Mouse (Mus musculus) intestine, embryonic 15.5 days (tissue): ENCODE results near the gene Olfr625-ps1. TPM values are rescaled to one million over a fixed set of nuclear protein-coding genes. Genes with fewer than 3 reads are reported as not detected.
A peak's percentile ranks its signal among the peaks of the same experiment; 100 is the strongest.
"Not testable (repeated sequence)": the region's sequence is repeated elsewhere in the genome, so short reads cannot be mapped to it uniquely, and the experiment has no call there.

ENCODE experiments used
- ATAC-seq: fragments of 200-750 bp; cut with Nextera tagmentation; 2 replicates; pipeline ENCODE4 v1.8.0; 2017; ENCODE audit warnings: moderate TSS enrichment, moderate library complexity
- H3K27ac ChIP-seq: fragments of 300-500 bp; sonication (generic); 2 replicates; pipeline ENCODE4 v1.5.1; 2015; ENCODE audit warnings: mild to moderate bottlenecking, inconsistent platforms
- H3K27me3 ChIP-seq: fragments of 300-500 bp; sonication (generic); replicated peaks from 2 replicates; pipeline ENCODE4 v1.6.1; 2015; ENCODE audit warnings: inconsistent platforms
- H3K36me3 ChIP-seq: fragments of 300-500 bp; sonication (generic); 2 replicates; pipeline ENCODE4 v1.6.1; 2015; ENCODE audit warnings: inconsistent platforms
- H3K4me1 ChIP-seq: fragments of 300-500 bp; sonication (generic); replicated peaks from 2 replicates; pipeline ENCODE4 v1.6.1; 2015; ENCODE audit warnings: inconsistent platforms
- H3K4me2 ChIP-seq: fragments of 300-500 bp; sonication (generic); replicated peaks from 2 replicates; pipeline ENCODE4 v1.6.1; 2015; ENCODE audit warnings: mild to moderate bottlenecking, inconsistent platforms
- H3K4me3 ChIP-seq: fragments of 300-500 bp; sonication (generic); replicated peaks from 2 replicates; pipeline ENCODE4 v1.5.1; 2015; ENCODE audit warnings: inconsistent platforms
- H3K9ac ChIP-seq: fragments of 300-500 bp; sonication (generic); 2 replicates; pipeline ENCODE4 v1.6.1; 2015; ENCODE audit warnings: inconsistent platforms
- H3K9me3 ChIP-seq: fragments of 300-500 bp; sonication (generic); 2 replicates; pipeline ENCODE4 v1.6.1; 2016; ENCODE audit warnings: inconsistent platforms
- WGBS: fragments of 180-500 bp; shearing (Covaris S2); methylation state at CpG from one replicate; pipeline ENCODE4 v1.1.7; 2015; 5-methylcytosine and 5-hydroxymethylcytosine counted together
- polyA plus RNA-seq: library from polyadenylated mRNA; unstranded; fragments of >200 nt; fragmentation: Nextera tagmentation; extraction: Ambion mirVana; gene quantifications from 2 replicates; pipeline ENCODE4 v1.2.1, GENCODE M21; 2015

The Olfr625-ps1 gene
- not detected in 2 replicates for polyA plus RNA-seq

- Histone ChIP-seq H3K27ac (no peak within 1 kb of the TSS), H3K4me1 (no peaks in the 10 kb centered on the region), H3K27me3 (no peaks in the 10 kb centered on the region), H3K9me3 (no peaks in the 10 kb centered on the region), H3K9ac (no peak within 1 kb of the TSS), H3K4me3 (no peak within 1 kb of the TSS), H3K4me2 (no peak within 1 kb of the TSS), H3K36me3 (no peaks in the 10 kb centered on the region)
- ATAC-seq = no peak
Measured at GRCm38 (mm10) chr7:103682420-103682819, at the start of gene Olfr625-ps1. Gene Olfr625-ps1, plus strand, starts transcription at chr7:103682720.

GRCm38 (mm10) chr7:103636795-103637194, 45.7 kb upstream of the Olfr625-ps1 start:
- no peak overlapping the region for H3K27ac ChIP-seq
- H3K27me3 ChIP-seq = no peaks in the 10 kb centered on the region
- H3K4me3 ChIP-seq = no peak overlapping the region
- H3K4me2 ChIP-seq = no peak overlapping the region
- no peaks in the 10 kb centered on the region for H3K36me3 ChIP-seq
- no peaks in the 10 kb centered on the region for H3K9me3 ChIP-seq
- no peak overlapping the region for H3K9ac ChIP-seq
- ATAC-seq = peak; percentile 49
- no peaks in the 10 kb centered on the region for H3K4me1 ChIP-seq

GRCm38 (mm10) chr7:103642602-103643001, 39.9 kb upstream of the Olfr625-ps1 start, which contains the start of gene Olfr622:
Gene Olfr622, minus strand, starts transcription at chr7:103642702.
- Histone ChIP-seq H3K36me3 (no peaks in the 10 kb centered on the region), H3K9ac (no peak within 1 kb of the TSS), H3K27ac (no peak within 1 kb of the TSS), H3K9me3 (no peaks in the 10 kb centered on the region), H3K4me3 (no peak within 1 kb of the TSS), H3K4me1 (no peaks in the 10 kb centered on the region), H3K27me3 (no peaks in the 10 kb centered on the region), H3K4me2 (no peak within 1 kb of the TSS)
- ATAC-seq = no peak
- WGBS = 78% methylated on average over 1 of the region's 1 CpGs

- 0 out of 2 replicates have a peak, but pooled peaks have one; percentile 47 for ATAC-seq
- no peaks in the 10 kb centered on the region for H3K27me3 ChIP-seq
Measured at GRCm38 (mm10) chr7:103644070-103644469, 38.5 kb upstream of the Olfr625-ps1 start.

GRCm38 (mm10) chr7:103663598-103663997, 18.9 kb upstream of the Olfr625-ps1 start, which contains the start of gene Olfr623:
Gene Olfr623, minus strand, starts transcription at chr7:103663698.
- Histone ChIP-seq H3K4me2 (no peak within 1 kb of the TSS), H3K4me3 (no peak within 1 kb of the TSS), H3K9me3 (no peaks in the 10 kb centered on the region), H3K9ac (no peak within 1 kb of the TSS), H3K27me3 (no peaks in the 10 kb centered on the region), H3K27ac (no peak within 1 kb of the TSS), H3K36me3 (no peaks in the 10 kb centered on the region), H3K4me1 (no peaks in the 10 kb centered on the region)
- ATAC-seq = no peak

More at GRCm38 (mm10) chr7:103644070-103644469, 38.5 kb upstream of the Olfr625-ps1 start:
- H3K4me2 ChIP-seq = no peak overlapping the region
- no peaks in the 10 kb centered on the region for H3K36me3 ChIP-seq
- no peak overlapping the region for H3K4me3 ChIP-seq
- H3K9ac ChIP-seq = no peak overlapping the region
- WGBS = 59% methylated on average over 4 of the region's 4 CpGs
- H3K4me1 ChIP-seq = no peaks in the 10 kb centered on the region
- H3K27ac ChIP-seq = no peak overlapping the region
- H3K9me3 ChIP-seq = no peaks in the 10 kb centered on the region

GRCm38 (mm10) chr7:103671091-103671490, 11.4 kb upstream of the Olfr625-ps1 start, which contains the start of gene Olfr624:
Gene Olfr624, minus strand, starts transcription at chr7:103671191.
- 85% methylated on average over 2 of the region's 2 CpGs for whole genome bisulfite sequencing
- no peaks in the 10 kb centered on the region for H3K27me3 ChIP-seq
- H3K4me3 ChIP-seq = no peak within 1 kb of the TSS

GRCm38 (mm10) chr7:103699469-103699868, 16.9 kb downstream of the Olfr625-ps1 start:
- Histone ChIP-seq H3K27me3 (no peaks in the 10 kb centered on the region), H3K9me3 (no peaks in the 10 kb centered on the region), H3K27ac (no peak overlapping the region), H3K4me3 (no peak overlapping the region), H3K9ac (no peak overlapping the region), H3K4me1 (no peaks in the 10 kb centered on the region), H3K4me2 (no peak overlapping the region), H3K36me3 (no peaks in the 10 kb centered on the region)
- 93% methylated on average over 4 of the region's 4 CpGs for WGBS
- ATAC-seq = no peak

More at GRCm38 (mm10) chr7:103671091-103671490, 11.4 kb upstream of the Olfr625-ps1 start, which contains the start of gene Olfr624:
- no peaks in the 10 kb centered on the region for H3K4me1 ChIP-seq
- H3K36me3 ChIP-seq = no peaks in the 10 kb centered on the region
- H3K27ac ChIP-seq = no peak within 1 kb of the TSS
- no peak within 1 kb of the TSS for H3K9ac ChIP-seq
- H3K9me3 ChIP-seq = no peaks in the 10 kb centered on the region
- no peak within 1 kb of the TSS for H3K4me2 ChIP-seq
- ATAC-seq = no peak

- Histone ChIP-seq H3K27me3 (no peaks in the 10 kb centered on the region), H3K9ac (no peak overlapping the region), H3K36me3 (no peaks in the 10 kb centered on the region), H3K27ac (no peak overlapping the region), H3K4me3 (no peak overlapping the region), H3K4me1 (no peaks in the 10 kb centered on the region), H3K9me3 (no peaks in the 10 kb centered on the region), H3K4me2 (no peak overlapping the region)
- no peak for ATAC-seq
- 36% methylated on average over 2 of the region's 2 CpGs for WGBS
Measured at GRCm38 (mm10) chr7:103712024-103712423, 29.5 kb downstream of the Olfr625-ps1 start.

GRCm38 (mm10) chr7:103714371-103714770, 31.9 kb downstream of the Olfr625-ps1 start, which contains the start of gene Olfr243:
Gene Olfr243, plus strand, starts transcription at chr7:103714671.
- no peaks in the 10 kb centered on the region for H3K36me3 ChIP-seq
- no peaks in the 10 kb centered on the region for H3K9me3 ChIP-seq
- no peak for ATAC-seq
- H3K27me3 ChIP-seq = no peaks in the 10 kb centered on the region
- no peak within 1 kb of the TSS for H3K4me2 ChIP-seq
- no peak within 1 kb of the TSS for H3K4me3 ChIP-seq
- H3K9ac ChIP-seq = no peak within 1 kb of the TSS
- no peaks in the 10 kb centered on the region for H3K4me1 ChIP-seq
- H3K27ac ChIP-seq = no peak within 1 kb of the TSS

- not testable (repeated sequence) for H3K36me3 ChIP-seq, H3K27me3 ChIP-seq, H3K9me3 ChIP-seq, H3K9ac ChIP-seq, H3K27ac ChIP-seq, H3K4me1 ChIP-seq, H3K4me2 ChIP-seq, ATAC-seq, H3K4me3 ChIP-seq
- 97% methylated on average over 1 of the region's 1 CpGs for WGBS
Measured at GRCm38 (mm10) chr7:103716398-103716797, 33.9 kb downstream of the Olfr625-ps1 start.

GRCm38 (mm10) chr7:103730074-103730473, 47.6 kb downstream of the Olfr625-ps1 start, which contains the start of gene Olfr628:
Gene Olfr628, plus strand, starts transcription at chr7:103730374.
- no peaks in the 10 kb centered on the region for H3K36me3 ChIP-seq
- WGBS = 82% methylated on average over 1 of the region's 1 CpGs

More at GRCm38 (mm10) chr7:103730074-103730473, 47.6 kb downstream of the Olfr625-ps1 start, which contains the start of gene Olfr628:
- Histone ChIP-seq H3K4me2 (no peak within 1 kb of the TSS), H3K9me3 (no peaks in the 10 kb centered on the region), H3K27me3 (no peaks in the 10 kb centered on the region), H3K4me1 (no peaks in the 10 kb centered on the region), H3K4me3 (no peak within 1 kb of the TSS), H3K27ac (no peak within 1 kb of the TSS), H3K9ac (no peak within 1 kb of the TSS)
- no peak for ATAC-seq
